ENCODE assay signal across 11 mouse cellular contexts in the genomic region with DNA sequence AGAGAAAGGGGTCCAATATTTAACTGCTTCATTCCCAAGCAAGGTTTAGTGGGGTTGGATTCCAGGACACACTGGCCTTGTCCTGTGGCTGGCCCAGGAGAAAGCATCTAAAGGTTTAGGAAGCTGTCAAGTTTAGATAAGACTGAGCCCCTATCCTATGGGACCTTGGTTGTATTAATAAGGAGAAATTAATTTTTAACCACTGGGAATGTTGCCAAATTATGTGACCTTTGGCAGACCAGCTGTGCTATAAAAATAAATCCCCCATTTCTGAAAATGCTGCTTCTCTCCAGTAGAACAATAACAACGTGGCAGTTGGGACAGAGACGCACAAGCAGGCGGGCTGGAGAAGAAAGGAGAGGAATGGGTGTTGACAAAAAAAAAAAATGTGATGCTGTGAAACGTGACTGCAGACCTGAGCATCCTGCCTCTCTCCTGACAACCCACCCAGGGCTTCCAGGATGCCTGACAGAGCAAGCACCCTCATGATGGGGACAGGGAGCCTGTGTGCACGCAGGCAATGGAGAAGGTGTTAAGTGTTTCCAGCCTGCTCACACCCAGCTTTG. TPM values are rescaled to one million over a fixed set of nuclear protein-coding genes. Genes with fewer than 3 reads are reported as not detected.
DNase-seq lines count a peak whose midpoint lies in the region; ATAC-seq and TF ChIP-seq lines count a peak whose summit lies in the region.
"Had no signal": no experiment of that assay in that cellular context is flagged by ENCODE, and none has a peak within 500 bp of the region (broad histone marks: within the 10 kb centered on the region; RNA-seq: fewer than 3 reads in every experiment).

No protein-coding gene starts in this region.

- no peaks in the 10 kb centered on the region for H3K36me3 ChIP-seq in heart, postnatal 0 days (replicated peaks; ENCODE audit: control insufficient read depth, insufficient read depth, low read length)
- no peaks in the 10 kb centered on the region for H3K36me3 ChIP-seq in lung, postnatal 0 days (ENCODE audit: insufficient read depth, low read length)
- no peaks in the 10 kb centered on the region for H3K36me3 ChIP-seq in hindbrain, embryonic 15.5 days
- no peaks in the 10 kb centered on the region for H3K36me3 ChIP-seq in neural tube, embryonic 15.5 days
- H3K36me3 ChIP-seq in liver, postnatal 0 days (replicated peaks; ENCODE audit: insufficient read depth, low read length) = no peaks in the 10 kb centered on the region

- peaks cover 14% of the 10 kb centered on the region for H3K27me3 ChIP-seq in heart, postnatal 0 days (ENCODE audit: control insufficient read depth, insufficient read depth, low read length)
- H3K27me3 ChIP-seq in lung, postnatal 0 days (replicated peaks; ENCODE audit: insufficient read depth, low read length) = no peaks in the 10 kb centered on the region
- H3K27me3 ChIP-seq in hindbrain, embryonic 15.5 days = no peaks in the 10 kb centered on the region
- 0 out of 2 replicates have a peak, but pooled peaks cover 3% of the 10 kb centered on the region for H3K27me3 ChIP-seq in neural tube, embryonic 15.5 days (replicated peaks)
- H3K27me3 ChIP-seq in liver, postnatal 0 days (ENCODE audit: insufficient read depth, low read length) = peaks cover 49% of the 10 kb centered on the region

- ATAC-seq in heart, postnatal 0 days (ENCODE audit: insufficient read depth, low read depth) = no peak; the same call in 1 of the 2 replicates
- no peak for ATAC-seq in lung, postnatal 0 days
- no peak for ATAC-seq in hindbrain, embryonic 15.5 days (ENCODE audit: low FRiP score, low read depth)
- no peak for ATAC-seq in neural tube, embryonic 15.5 days (ENCODE audit: low FRiP score)
- ATAC-seq in liver, postnatal 0 days = no peak

- H3K4me3 ChIP-seq in heart, postnatal 0 days (ENCODE audit: low read depth, low read length) = no peak overlapping the region
- H3K4me3 ChIP-seq in lung, postnatal 0 days (ENCODE audit: low read depth, low read length) = no peak overlapping the region
- H3K4me3 ChIP-seq in hindbrain, embryonic 15.5 days = peak overlapping the region; percentile 11
- 0 out of 2 replicates have a peak overlapping the region, but pooled peaks have one; percentile 3 for H3K4me3 ChIP-seq in neural tube, embryonic 15.5 days (replicated peaks)
- H3K4me3 ChIP-seq in liver, postnatal 0 days (ENCODE audit: low read depth, low read length) = no peak overlapping the region

- peak; percentile 64; the same call in 1 of the 2 replicates for TF ChIP-seq EP300 in heart, postnatal 0 days (IDR thresholded peaks at IDR 0.05; ENCODE audit: low read depth)
- TF ChIP-seq EP300 in lung, postnatal 0 days (IDR thresholded peaks at IDR 0.05) = no peak
- TF ChIP-seq EP300 in liver, postnatal 0 days (IDR thresholded peaks at IDR 0.05; ENCODE audit: low read depth) = no peak

- H3K4me1 ChIP-seq in heart, postnatal 0 days (ENCODE audit: control insufficient read depth, insufficient read depth) = peaks cover 8% of the 10 kb centered on the region; the same call in 1 of the 2 replicates
- peaks cover 6% of the 10 kb centered on the region; the same call in 1 of the 2 replicates for H3K4me1 ChIP-seq in lung, postnatal 0 days (ENCODE audit: insufficient read depth, low read depth, low read length)
- peaks cover 55% of the 10 kb centered on the region for H3K4me1 ChIP-seq in hindbrain, embryonic 15.5 days (replicated peaks)
- peaks cover 61% of the 10 kb centered on the region for H3K4me1 ChIP-seq in neural tube, embryonic 15.5 days
- H3K4me1 ChIP-seq in liver, postnatal 0 days (ENCODE audit: insufficient read depth) = peaks cover 13% of the 10 kb centered on the region

- no peak overlapping the region for H3K4me2 ChIP-seq in heart, postnatal 0 days (ENCODE audit: low read depth, low read length)
- H3K4me2 ChIP-seq in lung, postnatal 0 days (replicated peaks; ENCODE audit: low read depth, low read length) = no peak overlapping the region
- H3K4me2 ChIP-seq in hindbrain, embryonic 15.5 days = peak overlapping the region; percentile 98
- H3K4me2 ChIP-seq in neural tube, embryonic 15.5 days = peak overlapping the region; percentile 97
- no peak overlapping the region for H3K4me2 ChIP-seq in liver, postnatal 0 days (ENCODE audit: low read depth, low read length)

- no peak for TF ChIP-seq CTCF in heart, postnatal 0 days (IDR thresholded peaks at IDR 0.05; ENCODE audit: low read depth)
- no peak for TF ChIP-seq CTCF in lung, postnatal 0 days (IDR thresholded peaks at IDR 0.05)
- TF ChIP-seq CTCF in liver, postnatal 0 days (IDR thresholded peaks at IDR 0.05; ENCODE audit: low read depth) = no peak

- no peak for DNase-seq in heart, postnatal 0 days (ENCODE audit: low spot score)
- no peak for DNase-seq in heart, postnatal 14 days
- peak; percentile 36 for DNase-seq in lung, postnatal 0 days (ENCODE audit: low spot score)
- no peak for DNase-seq in lung, postnatal 14 days
- DNase-seq in liver, postnatal 0 days = no peak
- DNase-seq in c-Kit-positive CD71-positive TER-119-positive erythroid progenitor cells, embryonic 14.5 days (ENCODE audit: low spot score) = no peak
- DNase-seq: gastrocnemius, postnatal 25 days; heart, postnatal 4 days had no signal

- H3K9ac ChIP-seq in heart, postnatal 0 days (replicated peaks; ENCODE audit: low read depth, low read length) = no peak overlapping the region
- no peak overlapping the region for H3K9ac ChIP-seq in lung, postnatal 0 days (replicated peaks; ENCODE audit: low read depth)
- no peak overlapping the region for H3K9ac ChIP-seq in hindbrain, embryonic 15.5 days
- H3K9ac ChIP-seq in neural tube, embryonic 15.5 days (replicated peaks) = no peak overlapping the region
- no peak overlapping the region for H3K9ac ChIP-seq in liver, postnatal 0 days (replicated peaks)
- H3K9ac ChIP-seq: liver, embryonic 14.5 days had no signal

- H3K9me3 ChIP-seq in heart, postnatal 0 days (replicated peaks; ENCODE audit: control insufficient read depth, low read length) = no peaks in the 10 kb centered on the region
- H3K9me3 ChIP-seq in lung, postnatal 0 days (ENCODE audit: low read length) = no peaks in the 10 kb centered on the region
- H3K9me3 ChIP-seq in hindbrain, embryonic 15.5 days = no peaks in the 10 kb centered on the region
- no peaks in the 10 kb centered on the region for H3K9me3 ChIP-seq in neural tube, embryonic 15.5 days (replicated peaks)
- H3K9me3 ChIP-seq in liver, postnatal 0 days (ENCODE audit: low read length) = no peaks in the 10 kb centered on the region

- 32% methylated on average over 5 of the region's 5 CpGs for WGBS in heart, postnatal 0 days
- WGBS in lung, postnatal 0 days = 19% methylated on average over 5 of the region's 5 CpGs
- 32% methylated on average over 5 of the region's 5 CpGs for whole genome bisulfite sequencing in hindbrain, embryonic 15.5 days
- whole genome bisulfite sequencing in neural tube, embryonic 15.5 days = 31% methylated on average over 5 of the region's 5 CpGs
- 55% methylated on average over 5 of the region's 5 CpGs for WGBS in liver, postnatal 0 days (ENCODE audit: insufficient replicate concordance)

- H3K27ac ChIP-seq in heart, postnatal 0 days (ENCODE audit: low read depth) = no peak overlapping the region
- no peak overlapping the region for H3K27ac ChIP-seq in lung, postnatal 0 days (ENCODE audit: low read length)
- H3K27ac ChIP-seq in hindbrain, embryonic 15.5 days (replicated peaks) = no peak overlapping the region
- H3K27ac ChIP-seq in neural tube, embryonic 15.5 days (replicated peaks) = no peak overlapping the region; the same call in 1 of the 2 replicates
- no peak overlapping the region for H3K27ac ChIP-seq in liver, postnatal 0 days (ENCODE audit: low read depth)
- H3K27ac ChIP-seq: liver, embryonic 14.5 days had no signal

- intact Hi-C loops in heart, postnatal 14 days (cut with DNase I) = loop anchor here (5.0 to 10.0 kb wide), 2 partner anchors 252 to 1525 kb away; no protein-coding TSS in a partner anchor

RNA-seq across cellular contexts. Expression of a gene that starts 6.8 kb away (rescaled TPM):
- total RNA-seq in heart, postnatal 0 days (2014; rRNA removed; ENCODE audit: low replicate concordance) = 12.8 and 20.2 TPM in 2 replicates
- polyA plus RNA-seq in heart, postnatal 0 days (2015; fragmentation: Nextera tagmentation; extraction: Ambion mirVana) = 5.2 and 5.4 TPM in 2 replicates
- 10 to 100 TPM; 41.9 to 56.8 TPM for total RNA-seq in heart, postnatal 14 days (2021)
- polyA plus RNA-seq in lung, postnatal 0 days (2015; fragmentation: Nextera tagmentation; extraction: Ambion mirVana) = 14.0 and 17.5 TPM in 2 replicates
- polyA plus RNA-seq in hindbrain, embryonic 15.5 days (2015; fragmentation: Nextera tagmentation; extraction: Ambion mirVana) = 28.8 and 31.5 TPM in 2 replicates
- 33.4 and 35.6 TPM in 2 replicates for polyA plus RNA-seq in neural tube, embryonic 15.5 days (2015; fragmentation: Nextera tagmentation; extraction: Ambion mirVana)
- polyA plus RNA-seq in liver, postnatal 0 days (2015; fragmentation: Nextera tagmentation; extraction: Ambion mirVana) = 0.86 and 0.96 TPM in 2 replicates

Comparison
In these comparisons a context has a peak if more than half of its experiments do, and no peak if none do; other contexts are left out.
1. H3K4me2 ChIP-seq: peak in hindbrain, embryonic 15.5 days (single experiment) and neural tube, embryonic 15.5 days (single experiment); none in heart, postnatal 0 days (single experiment), lung, postnatal 0 days (single experiment) and liver, postnatal 0 days (single experiment).
2. H3K4me3 ChIP-seq: peak in hindbrain, embryonic 15.5 days (single experiment) and neural tube, embryonic 15.5 days (single experiment); none in heart, postnatal 0 days (single experiment), lung, postnatal 0 days (single experiment) and liver, postnatal 0 days (single experiment).